Mouse (Mus musculus) skeletal muscle tissue, postnatal 0 days (tissue): Measurements from ENCODE around the gene Grsf1. TPM values are rescaled to one million over a fixed set of nuclear protein-coding genes. Genes with fewer than 3 reads are reported as not detected.

Experiments used
- polyA plus RNA-seq: library from polyadenylated mRNA; unstranded; fragments of >200 nt; fragmentation: Nextera tagmentation; extraction: Ambion mirVana; gene quantifications from 2 replicates; pipeline ENCODE4 v1.2.1, GENCODE M21; 2015

The Grsf1 gene
- polyA plus RNA-seq: 63.1 and 64.0 TPM in 2 replicates

GRCm38 (mm10) chr5:88675443-88676387, at the start of gene Grsf1:
Gene Grsf1 (minus strand): TSS chr5:88676171.

GRCm38 (mm10) chr5:88720116-88721002, 44.4 kb upstream of the Grsf1 start, which contains the start of gene Mob1b:
Gene Mob1b (plus strand): TSS chr5:88720855.

Other genes starting within 250 kb of the Grsf1 start
- not detected in 2 replicates for gene Ambn, start 220.2 kb downstream of the Grsf1 start, polyA plus RNA-seq
- not detected in 2 replicates for gene Enam, start 188.2 kb downstream of the Grsf1 start, polyA plus RNA-seq
- 0.29 and 0.33 TPM in 2 replicates for gene Jchain, start 148.3 kb downstream of the Grsf1 start, polyA plus RNA-seq
- gene Utp3, start 121.7 kb downstream of the Grsf1 start, polyA plus RNA-seq: 39.7 and 42.3 TPM in 2 replicates
- 4.9 and 5.7 TPM in 2 replicates for gene Rufy3, start 111.1 kb downstream of the Grsf1 start, polyA plus RNA-seq
- gene Mob1b, start 44.7 kb upstream of the Grsf1 start, polyA plus RNA-seq: 9.4 and 11.3 TPM in 2 replicates
- gene Dck, start 88.8 kb upstream of the Grsf1 start, polyA plus RNA-seq: 9.2 and 12.0 TPM in 2 replicates
- gene Slc4a4, start 210.6 kb upstream of the Grsf1 start, polyA plus RNA-seq: 3.8 and 4.5 TPM in 2 replicates